Mouse (Mus musculus) MEL (cell line): ENCODE results near the gene Ehd3. TPM values are rescaled to one million over a fixed set of nuclear protein-coding genes. Genes with fewer than 3 reads are reported as not detected.

Experiments
- DNase-seq: peaks from one replicate; pipeline ENCODE4 v3.0.0; 2011; ENCODE audit warnings: low read depth, low spot score
- H3K27ac ChIP-seq: 2 replicates; pipeline ENCODE4 v1.5.1; 2012; ENCODE audit warnings: low read depth, mild to moderate bottlenecking, control low read depth, low read length, moderate library complexity; ENCODE audit not compliant: control insufficient read depth
- H3K27me3 ChIP-seq, 2 experiments: fragments of 150-350 bp in 1 of 2; sonication (generic) in 1 of 2; 2 replicates each; pipeline ENCODE4 v1.6.1; 2012; ENCODE audit warnings: low read length in 2 of 2, mild to moderate bottlenecking in 2 of 2, improper control_type of control experiment in 1 of 2, moderate library complexity in 1 of 2; ENCODE audit not compliant: insufficient read depth in 2 of 2, control insufficient read depth in 1 of 2
- H3K36me3 ChIP-seq, 2 experiments: 2 replicates each; pipeline ENCODE4 v1.6.1; 2012 to 2014; ENCODE audit warnings: low read length in 2 of 2, improper control_type of control experiment in 1 of 2, inconsistent platforms in 1 of 2, mild to moderate bottlenecking in 1 of 2; ENCODE audit not compliant: insufficient read depth in 2 of 2, control insufficient read depth in 1 of 2
- H3K4me1 ChIP-seq, 2 experiments: fragments of 150-350 bp in 1 of 2; sonication (generic) in 1 of 2; 2 replicates each; pipeline ENCODE4 v1.6.1; 2012; ENCODE audit warnings: low read length in 2 of 2, improper control_type of control experiment in 1 of 2, mild to moderate bottlenecking in 1 of 2; ENCODE audit not compliant: insufficient read depth in 2 of 2, control insufficient read depth in 1 of 2
- H3K4me3 ChIP-seq, 2 experiments: fragments of 150-350 bp in 1 of 2; sonication (generic) in 1 of 2; 2 replicates each; pipeline ENCODE4 v1.5.1; 2012; ENCODE audit warnings: low read depth in 2 of 2, low read length in 2 of 2, mild to moderate bottlenecking in 2 of 2, moderate library complexity in 2 of 2, control low read depth in 1 of 2, improper control_type of control experiment in 1 of 2; ENCODE audit not compliant: control insufficient read depth in 1 of 2, insufficient read depth in 1 of 2
- H3K79me2 ChIP-seq: 2 replicates; pipeline ENCODE4 v1.6.1; 2012; ENCODE audit warnings: mild to moderate bottlenecking, low read length, moderate library complexity; ENCODE audit not compliant: control insufficient read depth, poor library complexity, insufficient read depth
- H3K9ac ChIP-seq: 2 replicates; pipeline ENCODE4 v1.6.1; 2012; ENCODE audit warnings: low read depth, mild to moderate bottlenecking, control low read depth, low read length, moderate library complexity; ENCODE audit not compliant: control insufficient read depth, poor library complexity, severe bottlenecking
- H3K9me3 ChIP-seq: fragments of 150-350 bp; sonication (generic); replicated peaks from 2 replicates; pipeline ENCODE4 v1.6.1; 2012; ENCODE audit warnings: mild to moderate bottlenecking, low read length, improper control_type of control experiment, moderate library complexity; ENCODE audit not compliant: insufficient read depth
- BHLHE40 ChIP-seq: IDR thresholded peaks from 2 replicates; pipeline ENCODE4 v1.6.1; 2012; ENCODE audit warnings: low read depth, mild to moderate bottlenecking, inconsistent platforms, low read length, improper control_type of control experiment, borderline replicate concordance
- CTCF ChIP-seq, 3 experiments: IDR thresholded peaks in 2 of 3; conservative IDR thresholded peaks in 1 of 3; 2 replicates each; pipeline ENCODE4 v1.5.1; 2011 to 2012; ENCODE audit warnings: low read length in 3 of 3, low read depth in 2 of 3, mild to moderate bottlenecking in 2 of 3, improper control_type of control experiment in 1 of 3, inconsistent platforms in 1 of 3, mixed read lengths in 1 of 3, moderate library complexity in 1 of 3; ENCODE audit not compliant: control insufficient read depth in 1 of 3, insufficient read depth in 1 of 3, poor library complexity in 1 of 3, severe bottlenecking in 1 of 3
- ELF1 ChIP-seq: IDR thresholded peaks from 2 replicates; pipeline ENCODE4 v1.6.1; 2014; ENCODE audit warnings: low read depth, mild to moderate bottlenecking, inconsistent platforms, low read length, improper control_type of control experiment, moderate library complexity
- ETS1 ChIP-seq: IDR thresholded peaks from 2 replicates; pipeline ENCODE4 v1.6.1; 2012; ENCODE audit warnings: low read depth, mild to moderate bottlenecking, inconsistent platforms, low read length, improper control_type of control experiment, moderate library complexity
- GATA1 ChIP-seq: IDR thresholded peaks from 2 replicates; pipeline ENCODE4 v1.6.1; 2011; ENCODE audit warnings: low read depth, low read length, improper control_type of control experiment
- HCFC1 ChIP-seq: IDR thresholded peaks from 2 replicates; pipeline ENCODE4 v1.6.1; 2012; ENCODE audit warnings: low read depth, mild to moderate bottlenecking, inconsistent platforms, low read length, improper control_type of control experiment, moderate library complexity
- KAT2A ChIP-seq: conservative IDR thresholded peaks from 2 replicates; pipeline ENCODE4 v1.6.1; 2012; ENCODE audit warnings: low read depth, low read length, improper control_type of control experiment, inconsistent platforms
- MAFK ChIP-seq: IDR thresholded peaks from 2 replicates; pipeline ENCODE4 v1.6.1; 2011; ENCODE audit warnings: low read depth, mild to moderate bottlenecking, low read length, improper control_type of control experiment, borderline replicate concordance
- MAX ChIP-seq: IDR thresholded peaks from 2 replicates; pipeline ENCODE4 v1.6.1; 2011; ENCODE audit warnings: low read length, improper control_type of control experiment
- MAZ ChIP-seq: IDR thresholded peaks from 2 replicates; pipeline ENCODE4 v1.6.1; 2012; ENCODE audit warnings: low read depth, mild to moderate bottlenecking, inconsistent platforms, low read length, improper control_type of control experiment
- MEF2A ChIP-seq: IDR thresholded peaks from 2 replicates; pipeline ENCODE4 v1.6.1; 2014; ENCODE audit warnings: low read depth, mild to moderate bottlenecking, inconsistent platforms, low read length, improper control_type of control experiment; ENCODE audit not compliant: poor library complexity, insufficient replicate concordance, severe bottlenecking; ENCODE audit errors: extremely low read depth
- MYB ChIP-seq: IDR thresholded peaks from 2 replicates; pipeline ENCODE4 v1.6.1; 2011; ENCODE audit warnings: mild to moderate bottlenecking, low read depth, low read length, improper control_type of control experiment
- NRF1 ChIP-seq: IDR thresholded peaks from 2 replicates; pipeline ENCODE4 v1.6.1; 2014; ENCODE audit warnings: low read depth, mild to moderate bottlenecking, inconsistent platforms, low read length, improper control_type of control experiment, moderate library complexity; ENCODE audit not compliant: poor library complexity, insufficient read depth, severe bottlenecking
- POLR2AphosphoS2 ChIP-seq: IDR thresholded peaks from 2 replicates; pipeline ENCODE4 v1.6.1; 2011; ENCODE audit warnings: low read length, improper control_type of control experiment
- RCOR1 ChIP-seq: IDR thresholded peaks from 2 replicates; pipeline ENCODE4 v1.6.1; 2012; ENCODE audit warnings: low read depth, mild to moderate bottlenecking, inconsistent platforms, low read length, improper control_type of control experiment
- TBP ChIP-seq: IDR thresholded peaks from 2 replicates; pipeline ENCODE4 v1.8.0; 2011; ENCODE audit warnings: low read depth, low read length, improper control_type of control experiment
- TCF12 ChIP-seq: IDR thresholded peaks from 2 replicates; pipeline ENCODE4 v1.6.1; 2014; ENCODE audit warnings: low read depth, mild to moderate bottlenecking, inconsistent platforms, low read length, improper control_type of control experiment, moderate library complexity
- UBTF ChIP-seq: IDR thresholded peaks from 2 replicates; pipeline ENCODE4 v1.6.1; 2012; ENCODE audit warnings: low read depth, mild to moderate bottlenecking, inconsistent platforms, low read length, improper control_type of control experiment, moderate library complexity, borderline replicate concordance; ENCODE audit not compliant: insufficient read depth
- USF1 ChIP-seq: IDR thresholded peaks from 2 replicates; pipeline ENCODE4 v1.6.1; 2014; ENCODE audit warnings: low read depth, mild to moderate bottlenecking, inconsistent platforms, low read length, improper control_type of control experiment, moderate library complexity
- ZC3H11A ChIP-seq: IDR thresholded peaks from 2 replicates; pipeline ENCODE4 v1.6.1; 2012; ENCODE audit warnings: low read depth, mild to moderate bottlenecking, inconsistent platforms, low read length, improper control_type of control experiment
- polyA plus RNA-seq, 2 experiments: library from polyadenylated mRNA; stranded (reverse) in 1 of 2; unstranded in 1 of 2; fragments of >175 nt in 1 of 2; fragments of >200 nt in 1 of 2; gene quantifications; 2 replicates each; pipeline versions ENCODE4 v1.2.1 to v1.2.4; 2012; ENCODE audit warnings: low replicate concordance in 2 of 2, low read depth in 1 of 2; ENCODE audit not compliant: insufficient read length in 2 of 2, insufficient read depth in 1 of 2, missing spikeins in 1 of 2
- total RNA-seq: library from RNA; depleted of rRNA; stranded (reverse); fragments of 300-350 nt; gene quantifications from 2 replicates; pipeline ENCODE4 v1.2.3, GENCODE M21; 2012

The Ehd3 gene
- total and polyA plus RNA-seq, 3 experiments, result 38.7 to 62.9 TPM; not detected in 1

DNA sequence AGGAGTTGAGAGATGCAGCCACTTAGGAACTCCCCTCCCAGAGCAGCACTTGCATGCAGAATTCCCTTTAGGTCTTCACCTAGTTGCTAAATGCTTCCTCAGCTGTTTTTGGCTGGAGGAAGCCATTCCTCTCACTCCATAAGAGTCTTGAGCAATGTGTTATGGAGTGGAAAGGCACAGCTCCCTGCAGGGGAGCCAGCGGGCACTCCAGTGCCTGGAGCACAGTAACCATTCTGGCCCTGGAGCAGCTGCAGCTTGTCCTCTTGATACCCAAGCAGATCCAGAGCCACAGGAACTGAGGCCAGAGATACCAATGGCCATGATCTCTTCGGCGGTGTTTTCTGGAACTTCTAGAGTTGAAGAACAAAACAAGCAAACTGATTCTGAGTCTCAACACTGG is 32.7 kb downstream of the Ehd3 start:
- peaks cover 9 to 19% of the 10 kb centered on the region in 2 experiments for H3K4me1 ChIP-seq
- no peaks in the 10 kb centered on the region for H3K79me2 ChIP-seq
- H3K36me3 ChIP-seq, result peaks cover 0 to 18% of the 10 kb centered on the region in 2 experiments; a peak in 2 of 4 replicates
- no peak overlapping the region for H3K4me3 ChIP-seq
- DNase-seq, result no peak
- no peak for TF ChIP-seq TCF12
- TF ChIP-seq USF1, result no peak
- no peak for TF ChIP-seq ZC3H11A
- no peak for TF ChIP-seq NRF1
- TF ChIP-seq KAT2A, result no peak
- no peak for TF ChIP-seq MAFK
- no peak for TF ChIP-seq RCOR1
- no peak for TF ChIP-seq BHLHE40
- no peak for TF ChIP-seq ETS1
- TF ChIP-seq CTCF (IDR thresholded peaks at IDR 0.05 in 2 of 3, conservative IDR thresholded peaks at IDR 0.05 in 1 of 3; ENCODE audit: control insufficient read depth in 1 of 3, insufficient read depth in 1 of 3, low read depth in 2 of 3, low read length in 3 of 3, poor library complexity in 1 of 3, severe bottlenecking in 1 of 3), result no peak
- TF ChIP-seq UBTF, result no peak
- TF ChIP-seq MAZ, result no peak
- TF ChIP-seq, all 39 proteins: peak for 0
- Histone ChIP-seq H3K9ac (no peak overlapping the region), H3K27me3 (no peaks in the 10 kb centered on the region), H3K9me3 (no peaks in the 10 kb centered on the region), H3K27ac (no peak overlapping the region)

DNA sequence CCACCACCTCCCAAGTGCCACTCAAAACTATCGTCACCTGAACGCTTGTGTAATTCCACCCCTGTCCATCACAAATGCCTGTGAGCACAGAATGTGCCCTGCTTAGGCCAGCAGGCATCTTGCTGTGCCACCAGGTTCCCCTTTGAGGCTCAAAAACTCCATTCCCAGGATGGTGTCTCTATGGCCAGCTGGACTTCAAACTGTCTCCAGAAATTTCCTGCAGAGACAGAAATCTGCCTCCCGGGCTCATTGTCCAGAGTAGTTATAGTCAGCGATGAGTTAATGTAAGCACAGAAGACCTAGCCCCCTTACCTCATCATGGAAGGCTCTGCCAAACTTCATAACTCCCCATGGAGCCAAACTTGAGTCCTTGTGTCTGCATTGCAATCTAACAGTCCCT is 33.3 kb downstream of the Ehd3 start:
- Histone ChIP-seq H3K27me3 (no peaks in the 10 kb centered on the region), H3K36me3 (peaks cover 0 to 18% of the 10 kb centered on the region in 2 experiments; a peak in 2 of 4 replicates), H3K27ac (no peak overlapping the region), H3K4me3 (no peak overlapping the region), H3K4me1 (peaks cover 9 to 19% of the 10 kb centered on the region in 2 experiments), H3K9me3 (no peaks in the 10 kb centered on the region), H3K9ac (no peak overlapping the region), H3K79me2 (no peaks in the 10 kb centered on the region)
- TF ChIP-seq TBP (no peak), GATA1 (no peak), ELF1 (no peak), USF1 (no peak), MEF2A (no peak), UBTF (no peak), MAX (no peak), HCFC1 (no peak), MYB (no peak), POLR2AphosphoS2 (no peak)
- DNase-seq, result no peak
